Mouse (Mus musculus): ENCODE measurements around the gene Clstn3. TPM values are rescaled to one million over a fixed set of nuclear protein-coding genes. Genes with fewer than 3 reads are reported as not detected.
"Not testable (repeated sequence)": the region's sequence is repeated elsewhere in the genome, so short reads cannot be mapped to it uniquely, and the experiment has no call there.

Clstn3 gene
- total RNA-seq, 2 experiments from 2014 or later = 2.3 to 5.0 TPM

DNA sequence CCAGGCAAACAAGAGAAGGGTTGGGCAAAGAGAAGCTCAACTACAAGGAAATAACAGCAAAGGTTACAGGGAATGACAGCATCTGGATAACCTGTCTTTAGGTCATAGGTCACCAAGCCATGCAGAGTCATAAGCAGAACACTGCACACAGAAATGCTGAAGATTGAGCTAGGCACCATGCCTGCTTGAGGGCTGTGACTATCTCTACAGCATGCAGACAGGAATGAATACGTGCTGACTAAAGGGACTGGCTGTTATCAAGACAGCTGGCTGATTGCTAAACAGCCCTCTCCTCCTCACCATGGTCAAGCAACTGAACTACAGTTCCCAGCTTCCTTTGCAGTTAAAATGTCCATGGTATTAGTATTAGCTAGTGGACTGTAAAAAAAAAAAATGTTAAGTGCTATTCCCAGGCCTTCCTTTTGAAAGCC lies 40.5 kb downstream of the Clstn3 start:
- ATAC-seq (replicated peaks; ENCODE audit: low FRiP score, poor library complexity, severe bottlenecking) = 0 out of 2 replicates have a peak, but pooled peaks have one; percentile 36

DNA sequence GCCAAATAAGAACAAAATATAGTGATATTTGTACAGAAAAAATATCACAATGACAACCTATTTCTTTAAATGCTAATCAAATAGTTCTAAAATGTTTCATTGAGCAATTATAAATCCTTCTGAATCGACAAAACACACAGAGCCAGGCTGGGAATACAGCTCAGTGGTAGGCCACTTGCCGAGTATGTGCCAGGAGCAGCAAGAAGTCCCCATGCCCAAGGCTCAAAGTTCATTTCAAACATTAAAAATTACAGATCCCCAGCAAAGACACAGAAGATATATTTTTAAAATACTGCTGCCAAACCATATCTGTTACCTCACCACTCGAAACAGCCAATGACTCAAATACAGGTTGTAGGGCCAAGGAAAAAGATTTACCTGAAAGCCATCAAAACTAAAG lies 45.9 kb downstream of the Clstn3 start:
- ATAC-seq (replicated peaks; ENCODE audit: low FRiP score, poor library complexity, severe bottlenecking) = no peak

DNA sequence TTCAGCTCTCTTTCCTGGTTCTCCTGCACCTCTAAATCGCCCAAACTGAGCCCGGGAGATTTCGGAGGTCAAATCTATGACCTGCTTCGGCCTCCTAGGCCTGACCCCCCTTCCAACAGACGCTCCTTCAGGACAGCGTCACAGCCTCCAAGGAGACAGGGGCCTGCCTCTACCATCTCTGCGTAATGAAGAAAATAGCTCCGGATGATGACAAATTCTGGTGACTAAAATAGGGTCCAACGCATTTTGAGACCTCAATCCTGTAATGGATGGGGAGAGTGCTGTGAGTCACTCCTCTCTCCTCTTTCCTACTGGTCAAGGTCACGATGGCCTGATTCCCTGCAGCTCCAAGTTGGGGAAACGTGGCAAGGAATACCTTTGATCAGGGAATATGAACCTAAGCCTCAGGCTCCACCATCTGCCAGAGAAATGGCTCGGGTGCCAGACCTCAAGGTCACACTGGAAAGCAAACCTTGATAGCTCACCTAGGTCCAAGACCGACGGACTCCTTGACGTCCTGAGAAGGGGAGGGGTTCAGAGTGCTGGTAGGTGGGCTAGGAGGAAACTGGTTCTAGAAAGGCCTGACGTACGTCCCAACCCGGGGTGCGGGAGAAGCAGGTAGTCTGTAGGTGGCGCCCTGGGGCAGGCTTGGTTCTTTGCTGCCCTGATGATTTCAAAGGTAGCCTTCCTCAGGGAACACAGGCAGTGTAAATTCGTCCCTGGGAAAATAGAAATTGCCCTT lies 49.1 kb downstream of the Clstn3 start:
- ATAC-seq (replicated peaks; ENCODE audit: low FRiP score, poor library complexity, severe bottlenecking) = peak; percentile 85

DNA sequence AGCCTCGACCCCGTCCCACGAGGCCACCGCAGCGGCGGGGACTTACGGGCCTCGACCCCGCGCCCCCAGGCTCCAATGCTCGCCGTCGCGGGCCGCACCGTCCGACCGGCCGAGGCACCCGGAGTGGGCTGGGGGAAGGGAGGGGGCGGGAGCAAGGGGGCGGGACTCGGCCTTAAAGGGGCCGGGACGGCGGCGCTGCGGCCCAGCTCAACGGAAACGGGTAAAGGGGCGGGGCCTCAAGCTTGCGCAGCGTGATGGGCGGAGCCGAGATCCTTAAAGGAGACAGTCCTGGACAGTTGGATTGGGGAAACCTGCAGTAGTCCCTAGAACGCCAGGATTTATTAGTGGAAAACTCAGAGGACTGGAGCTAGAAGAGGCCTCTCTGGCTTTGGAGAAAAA lies 49.7 kb downstream of the Clstn3 start, which contains the start of gene Pex5:
TSS of gene Pex5 (minus strand) at position 141 of the 399 bp plus-strand sequence.
- peak; percentile 91 for ATAC-seq (replicated peaks; ENCODE audit: low FRiP score, poor library complexity, severe bottlenecking)

DNA sequence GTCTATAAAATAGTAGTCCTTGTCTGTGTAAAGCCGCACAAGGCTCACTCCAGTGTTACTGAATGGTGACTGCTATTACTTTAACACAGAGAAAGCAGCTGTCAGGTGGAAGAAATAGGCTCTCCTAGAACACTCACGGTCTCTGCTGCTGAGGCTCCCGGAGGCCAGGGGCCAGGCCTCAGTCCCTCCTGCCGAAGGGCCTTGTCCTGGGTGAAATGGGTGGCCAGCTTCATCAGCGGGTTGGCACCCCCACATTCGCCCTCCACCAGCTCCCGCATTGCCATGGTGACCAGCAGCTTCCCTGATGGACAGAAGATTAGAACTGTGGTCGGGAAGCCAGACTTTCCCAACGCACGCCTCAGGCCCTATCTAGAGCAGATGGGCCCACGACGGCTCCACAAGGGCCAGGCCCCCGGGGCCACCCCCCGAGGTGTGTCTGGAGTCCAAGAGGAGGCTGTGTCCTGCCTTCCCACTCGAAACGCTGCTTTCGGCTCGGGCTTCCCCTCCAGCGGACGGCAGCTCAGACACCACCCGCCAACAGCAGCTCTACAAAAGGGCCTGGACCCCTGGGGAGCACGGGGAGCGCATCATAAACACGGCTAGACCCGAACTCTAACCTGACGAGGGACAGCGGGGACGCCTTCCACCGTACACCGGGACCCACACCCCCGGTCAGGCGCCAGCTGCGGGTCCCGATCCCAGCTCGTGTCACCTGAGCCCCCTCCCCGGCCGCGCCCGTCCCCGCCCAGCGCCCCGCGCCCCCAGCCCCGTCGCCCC lies 50.3 kb downstream of the Clstn3 start:
- ATAC-seq (replicated peaks; ENCODE audit: low FRiP score, poor library complexity, severe bottlenecking) = peak; percentile 54

DNA sequence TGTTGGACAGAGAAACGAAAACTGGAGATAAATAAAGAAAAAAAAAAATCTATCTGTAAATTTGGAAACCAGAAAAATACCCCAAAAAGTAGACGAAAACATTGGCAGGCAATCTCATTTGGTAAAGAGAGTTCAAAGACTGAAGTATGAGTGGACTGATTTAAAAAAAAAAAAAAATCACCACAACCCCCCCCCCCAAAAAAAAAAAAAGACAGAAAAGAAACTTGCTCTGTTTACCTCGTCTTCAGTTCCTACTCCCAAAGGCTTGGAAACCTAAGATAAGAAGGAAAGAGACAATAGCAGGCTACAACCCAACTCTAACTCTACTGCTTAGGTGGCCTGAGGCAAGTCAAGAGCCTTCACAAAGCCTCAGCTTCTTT lies 50.8 kb downstream of the Clstn3 start:
- ATAC-seq (replicated peaks; ENCODE audit: low FRiP score, poor library complexity, severe bottlenecking) = no peak

DNA sequence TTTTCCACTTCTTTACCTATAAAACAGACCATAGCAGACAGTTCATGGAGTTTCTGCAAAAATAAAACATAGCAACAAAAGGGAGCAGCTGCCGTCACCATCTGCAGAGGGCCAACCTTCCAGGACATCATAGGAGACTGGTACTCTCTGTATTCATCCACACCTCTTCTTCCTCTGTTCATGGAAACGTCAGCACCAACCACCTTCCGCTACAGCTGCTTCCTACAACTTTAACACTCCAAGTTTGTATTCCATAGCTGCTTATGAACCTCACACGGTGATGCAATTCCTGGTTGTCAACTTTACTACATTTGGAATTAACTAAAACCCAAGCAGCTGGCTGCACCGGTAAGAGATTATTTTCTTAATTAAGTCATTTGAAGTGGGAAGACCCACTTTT lies 56.2 kb downstream of the Clstn3 start:
- no peak for ATAC-seq (replicated peaks; ENCODE audit: low FRiP score, poor library complexity, severe bottlenecking)

DNA sequence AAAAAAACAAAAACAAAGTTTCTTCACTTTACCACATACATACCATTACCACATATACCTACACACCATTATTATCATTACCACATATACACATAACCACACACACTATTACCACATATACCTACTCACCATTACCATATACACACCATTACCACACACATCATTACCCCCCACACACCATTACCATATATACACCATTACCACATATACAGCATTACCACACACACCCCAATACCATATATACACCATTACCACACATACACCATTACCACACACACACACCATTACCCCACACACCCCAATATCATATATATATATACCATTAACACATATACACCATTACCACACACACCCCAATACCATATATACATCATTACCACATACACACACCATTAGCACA lies 57.4 kb downstream of the Clstn3 start:
- ATAC-seq (replicated peaks; ENCODE audit: low FRiP score, poor library complexity, severe bottlenecking) = no peak

DNA sequence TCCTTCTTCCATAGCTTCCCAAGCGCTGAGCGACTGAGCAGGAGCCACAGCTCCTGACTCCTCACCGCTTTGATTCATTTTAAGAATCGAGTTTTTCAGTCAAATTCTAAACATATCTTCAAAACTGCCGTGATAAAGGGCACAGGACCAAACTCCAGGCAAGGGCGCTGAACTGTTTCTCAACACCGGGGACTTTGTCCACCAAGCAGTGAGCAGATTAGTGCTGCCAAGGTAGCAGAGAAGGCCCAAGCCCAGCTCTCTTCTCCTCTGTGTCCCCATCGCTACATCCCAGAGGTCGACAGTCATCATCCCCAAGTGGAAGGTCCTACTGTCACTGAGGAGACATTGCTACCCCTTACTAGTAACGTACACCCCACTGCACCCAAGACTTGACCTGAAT lies 58.3 kb downstream of the Clstn3 start:
- no peak for ATAC-seq (replicated peaks; ENCODE audit: low FRiP score, poor library complexity, severe bottlenecking)

DNA sequence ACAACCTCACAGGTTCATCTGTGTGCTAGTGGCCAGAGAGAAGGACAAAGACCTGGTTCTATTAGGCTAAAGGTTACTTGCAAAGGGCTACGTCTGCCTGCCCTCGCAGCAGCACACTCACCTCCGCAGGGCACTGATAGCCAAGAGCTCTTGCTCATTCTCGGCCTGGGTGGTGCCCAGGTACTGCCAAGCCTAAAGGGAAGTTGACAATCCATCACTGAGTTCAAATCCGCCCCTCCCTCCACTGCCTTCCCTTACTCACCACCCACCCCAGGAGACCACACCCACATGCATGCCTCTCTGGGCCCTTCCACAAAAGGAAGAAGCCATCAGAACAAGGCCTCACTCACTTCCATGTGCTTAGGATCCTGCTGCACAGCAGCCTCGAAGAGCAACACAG lies 64.9 kb downstream of the Clstn3 start:
- no peak for ATAC-seq (replicated peaks; ENCODE audit: low FRiP score, poor library complexity, severe bottlenecking)

DNA sequence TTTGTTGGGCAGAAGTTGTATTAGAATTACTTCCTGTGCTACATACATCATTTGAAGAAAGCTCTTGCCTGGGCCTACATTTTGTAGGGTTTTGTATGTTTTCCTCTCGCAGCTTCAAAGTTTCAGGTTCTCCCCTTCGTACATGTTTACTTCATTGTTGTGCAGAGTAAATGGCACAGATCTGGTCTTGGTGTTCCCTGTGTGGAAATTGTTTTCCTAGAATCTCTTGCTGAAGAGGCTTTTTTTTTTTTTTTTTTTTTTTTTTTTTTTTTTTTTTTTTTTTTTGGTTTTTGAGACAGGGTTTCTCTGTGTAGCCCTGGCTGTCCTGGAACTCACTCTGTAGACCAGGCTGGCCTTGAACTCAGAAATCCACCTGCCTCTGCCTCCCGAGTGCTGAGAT lies 69.6 kb downstream of the Clstn3 start:
- not testable (repeated sequence) for ATAC-seq (replicated peaks; ENCODE audit: low FRiP score, poor library complexity, severe bottlenecking)

Other genes starting within 250 kb of the Clstn3 start
- not detected in 2 replicates for gene Vmn2r27, start 232.9 kb downstream of the Clstn3 start, total RNA-seq (2015; ENCODE audit: low replicate concordance)
- gene Vmn2r27, start 232.9 kb downstream of the Clstn3 start, total RNA-seq (2017; ENCODE audit: low replicate concordance) = not detected in 2 replicates
- 4.6 and 10.0 TPM in 2 replicates for gene Cd163, start 160.1 kb downstream of the Clstn3 start, total RNA-seq (2015; ENCODE audit: low replicate concordance)
- gene Cd163, start 160.1 kb downstream of the Clstn3 start, total RNA-seq (2017; ENCODE audit: low replicate concordance) = 18.4 and 20.0 TPM in 2 replicates
- gene Pex5, start 49.7 kb downstream of the Clstn3 start, total RNA-seq (2015; ENCODE audit: low replicate concordance) = 3.8 TPM in 2 replicates
- gene Pex5, start 49.7 kb downstream of the Clstn3 start, total RNA-seq (2017; ENCODE audit: low replicate concordance) = 5.2 and 7.0 TPM in 2 replicates
- gene C1rl, start 28.3 kb upstream of the Clstn3 start, total RNA-seq (2015; ENCODE audit: low replicate concordance) = 0.38 and 2.1 TPM in 2 replicates
- 2.7 and 3.6 TPM in 2 replicates for gene C1rl, start 28.3 kb upstream of the Clstn3 start, total RNA-seq (2017; ENCODE audit: low replicate concordance)
- gene C1ra, start 47.6 kb upstream of the Clstn3 start, total RNA-seq (2015; ENCODE audit: low replicate concordance) = 0.84 TPM in 1 of 2 replicates, not detected in the other
- 2.5 TPM in 1 of 2 replicates, not detected in the other for gene C1ra, start 47.6 kb upstream of the Clstn3 start, total RNA-seq (2017; ENCODE audit: low replicate concordance)
- gene C1s1, start 77.6 kb upstream of the Clstn3 start, total RNA-seq (2015; ENCODE audit: low replicate concordance) = not detected in 2 replicates
- gene C1s1, start 77.6 kb upstream of the Clstn3 start, total RNA-seq (2017; ENCODE audit: low replicate concordance) = 0.77 TPM in 1 of 2 replicates, not detected in the other
- 0.96 TPM in 1 of 2 replicates, not detected in the other for gene C1rb, start 105.5 kb upstream of the Clstn3 start, total RNA-seq (2015; ENCODE audit: low replicate concordance)
- gene C1rb, start 105.5 kb upstream of the Clstn3 start, total RNA-seq (2017; ENCODE audit: low replicate concordance) = 0.09 TPM in 1 of 2 replicates, not detected in the other
- not detected in 2 replicates for gene C1s2, start 171.3 kb upstream of the Clstn3 start, total RNA-seq (2015; ENCODE audit: low replicate concordance)
- not detected in 2 replicates for gene C1s2, start 171.3 kb upstream of the Clstn3 start, total RNA-seq (2017; ENCODE audit: low replicate concordance)
- 118 and 141 TPM in 2 replicates for gene Lpcat3, start 198.2 kb upstream of the Clstn3 start, total RNA-seq (2015; ENCODE audit: low replicate concordance)
- 81.5 and 135 TPM in 2 replicates for gene Lpcat3, start 198.2 kb upstream of the Clstn3 start, total RNA-seq (2017; ENCODE audit: low replicate concordance)
- 65.1 and 66.0 TPM in 2 replicates for gene Emg1, start 247.4 kb upstream of the Clstn3 start, total RNA-seq (2015; ENCODE audit: low replicate concordance)
- gene Emg1, start 247.4 kb upstream of the Clstn3 start, total RNA-seq (2017; ENCODE audit: low replicate concordance) = 35.8 and 37.2 TPM in 2 replicates
- 44.2 and 79.4 TPM in 2 replicates for gene Phb2, start 247.5 kb upstream of the Clstn3 start, total RNA-seq (2015; ENCODE audit: low replicate concordance)
- 70.3 and 70.7 TPM in 2 replicates for gene Phb2, start 247.5 kb upstream of the Clstn3 start, total RNA-seq (2017; ENCODE audit: low replicate concordance)

Measured in erythroblast, adult 5-6 weeks (primary cell).